Mouse (Mus musculus): Measurements from ENCODE around the gene Lnx2. TPM values are rescaled to one million over a fixed set of nuclear protein-coding genes. Genes with fewer than 3 reads are reported as not detected.

Gene Lnx2
- total and polyA plus RNA-seq, 3 experiments, result 20.3 to 30.1 (median 22.9) TPM

GRCm38 (mm10) chr5:146985725-146986433, 90.5 kb downstream of the Lnx2 start:
- H3K9ac ChIP-seq (ENCODE audit: insufficient read depth, low read depth), result no peak overlapping the region
- H3K36me3 ChIP-seq (replicated peaks in 1 of 2; ENCODE audit: control insufficient read depth in 1 of 2, insufficient read depth in 1 of 2, low read length in 1 of 2), result no peaks in the 10 kb centered on the region
- no peaks in the 10 kb centered on the region; a peak in 1 of 4 replicates for H3K4me1 ChIP-seq (ENCODE audit: control insufficient read depth in 1 of 2, insufficient read depth in 2 of 2)
- H3K27ac ChIP-seq (ENCODE audit: insufficient read depth, low read depth), result no peak overlapping the region
- no peak for DNase-seq (ENCODE audit: extremely low read depth)
- in situ Hi-C loops (cut with MboI; ENCODE audit: low pct_ligation_motif_present, low pct_unique_long_range_greater_than_20kb, low sequenced_read_pairs) (no loop called here), dilution Hi-C loops (cut with MboI; ENCODE audit: extremely low pct_ligation_motif_present, extremely low pct_unique_long_range_greater_than_20kb, low sequenced_read_pairs) (no loop called here)
- TF ChIP-seq E2F4 (IDR thresholded peaks at IDR 0.05; ENCODE audit: insufficient replicate concordance, low read depth, low read length), result no peak
- TF ChIP-seq CHD1 (IDR thresholded peaks at IDR 0.05; ENCODE audit: low read depth, low read length), result no peak
- no peak for TF ChIP-seq ZMIZ1 (IDR thresholded peaks at IDR 0.05; ENCODE audit: low read depth, low read length)
- TF ChIP-seq UBTF (IDR thresholded peaks at IDR 0.05; ENCODE audit: low read depth, low read length), result no peak
- TF ChIP-seq MXI1 (IDR thresholded peaks at IDR 0.05; ENCODE audit: low read depth, low read length), result no peak
- TF ChIP-seq POLR2AphosphoS2 (IDR thresholded peaks at IDR 0.05; ENCODE audit: low read depth, low read length), result no peak
- no peak for TF ChIP-seq NELFE (IDR thresholded peaks at IDR 0.05; ENCODE audit: low read depth, low read length)
- TF ChIP-seq GABPA (IDR thresholded peaks at IDR 0.05; ENCODE audit: insufficient replicate concordance, low read depth, low read length), result no peak
- no peak for TF ChIP-seq HCFC1 (IDR thresholded peaks at IDR 0.05; ENCODE audit: low read depth, low read length)
- no peak for TF ChIP-seq ZC3H11A (IDR thresholded peaks at IDR 0.05; ENCODE audit: low read depth, low read length)
- TF ChIP-seq RAD21 (IDR thresholded peaks at IDR 0.05; ENCODE audit: low read depth, low read length), result no peak
- TF ChIP-seq CTCF (conservative IDR thresholded peaks at IDR 0.05 in 1 of 2, IDR thresholded peaks at IDR 0.05 in 1 of 2; ENCODE audit: low read depth in 2 of 2, low read length in 2 of 2), result no peak
- no peak for TF ChIP-seq RCOR1 (conservative IDR thresholded peaks at IDR 0.05; ENCODE audit: low read depth, low read length)
- no peak overlapping the region for H3K4me2 ChIP-seq (ENCODE audit: insufficient read depth, low read depth, poor library complexity, severe bottlenecking)
- peaks cover 2% of the 10 kb centered on the region for H3K27me3 ChIP-seq (replicated peaks)
- no peaks in the 10 kb centered on the region for H3K79me2 ChIP-seq (replicated peaks; ENCODE audit: control insufficient read depth, extremely low read depth, insufficient read depth, poor library complexity, severe bottlenecking)
- H3K4me3 ChIP-seq (replicated peaks in 1 of 3; ENCODE audit: low read depth in 2 of 3, low read length in 2 of 3, poor library complexity in 1 of 3), result no peak overlapping the region
- no peaks in the 10 kb centered on the region for H3K9me3 ChIP-seq (replicated peaks; ENCODE audit: low read length)

- H3K27ac ChIP-seq (ENCODE audit: insufficient read depth, low read depth), result no peak overlapping the region
- peaks cover 4% of the 10 kb centered on the region for H3K9me3 ChIP-seq (replicated peaks; ENCODE audit: low read length)
- no peak overlapping the region for H3K4me2 ChIP-seq (ENCODE audit: insufficient read depth, low read depth, poor library complexity, severe bottlenecking)
- no peaks in the 10 kb centered on the region; a peak in 1 of 4 replicates for H3K4me1 ChIP-seq (ENCODE audit: control insufficient read depth in 1 of 2, insufficient read depth in 2 of 2)
- H3K9ac ChIP-seq (ENCODE audit: insufficient read depth, low read depth), result no peak overlapping the region
- peaks cover 2% of the 10 kb centered on the region for H3K27me3 ChIP-seq (replicated peaks)
- H3K36me3 ChIP-seq (replicated peaks in 1 of 2; ENCODE audit: control insufficient read depth in 1 of 2, insufficient read depth in 1 of 2, low read length in 1 of 2), result no peaks in the 10 kb centered on the region
- DNase-seq (ENCODE audit: extremely low read depth), result peak; percentile 56
- dilution Hi-C loops (cut with MboI; ENCODE audit: extremely low pct_ligation_motif_present, extremely low pct_unique_long_range_greater_than_20kb, low sequenced_read_pairs) (no loop called here), in situ Hi-C loops (cut with MboI; ENCODE audit: low pct_ligation_motif_present, low pct_unique_long_range_greater_than_20kb, low sequenced_read_pairs) (loop anchor here (5.0 kb wide), 1 partner anchor 234 kb away; no protein-coding TSS in a partner anchor)
- H3K79me2 ChIP-seq (replicated peaks; ENCODE audit: control insufficient read depth, extremely low read depth, insufficient read depth, poor library complexity, severe bottlenecking), result no peaks in the 10 kb centered on the region
- no peak overlapping the region for H3K4me3 ChIP-seq (replicated peaks in 1 of 3; ENCODE audit: low read depth in 2 of 3, low read length in 2 of 3, poor library complexity in 1 of 3)
- TF ChIP-seq USF2 (conservative IDR thresholded peaks at IDR 0.05; ENCODE audit: low read depth, low read length), result no peak
- no peak for TF ChIP-seq TCF12 (IDR thresholded peaks at IDR 0.05; ENCODE audit: low read depth, low read length)
- TF ChIP-seq RAD21 (IDR thresholded peaks at IDR 0.05; ENCODE audit: low read depth, low read length), result peak; percentile 88
- no peak for TF ChIP-seq IRF4 (IDR thresholded peaks at IDR 0.05; ENCODE audit: low read depth, low read length)
- TF ChIP-seq ZC3H11A (IDR thresholded peaks at IDR 0.05; ENCODE audit: low read depth, low read length), result peak; percentile 89
- TF ChIP-seq KAT2A (IDR thresholded peaks at IDR 0.05; ENCODE audit: insufficient replicate concordance, low read length), result no peak
- peak; percentile 97 for TF ChIP-seq SMC3 (IDR thresholded peaks at IDR 0.05; ENCODE audit: low read depth, low read length)
- no peak for TF ChIP-seq CHD2 (IDR thresholded peaks at IDR 0.05; ENCODE audit: low read length)
- no peak for TF ChIP-seq BHLHE40 (IDR thresholded peaks at IDR 0.05; ENCODE audit: low read depth, low read length)
- no peak for TF ChIP-seq MYC (IDR thresholded peaks at IDR 0.05; ENCODE audit: low read depth, low read length)
- TF ChIP-seq ETS1 (conservative IDR thresholded peaks at IDR 0.05; ENCODE audit: low read depth, low read length), result no peak
- TF ChIP-seq EP300 (IDR thresholded peaks at IDR 0.05; ENCODE audit: low read length), result no peak
- TF ChIP-seq USF1 (IDR thresholded peaks at IDR 0.05; ENCODE audit: low read depth, low read length), result no peak
- TF ChIP-seq POLR2A (IDR thresholded peaks at IDR 0.05; ENCODE audit: low read depth, low read length), result no peak
- TF ChIP-seq CTCF (conservative IDR thresholded peaks at IDR 0.05 in 1 of 2, IDR thresholded peaks at IDR 0.05 in 1 of 2; ENCODE audit: low read depth in 2 of 2, low read length in 2 of 2), result peak; percentile 75 to 92
- no peak for TF ChIP-seq CHD1 (IDR thresholded peaks at IDR 0.05; ENCODE audit: low read depth, low read length)
- TF ChIP-seq TBP (conservative IDR thresholded peaks at IDR 0.05; ENCODE audit: low read depth, low read length), result no peak
- no peak for TF ChIP-seq RCOR1 (conservative IDR thresholded peaks at IDR 0.05; ENCODE audit: low read depth, low read length)
- no peak for TF ChIP-seq ZNF384 (IDR thresholded peaks at IDR 0.05; ENCODE audit: low read depth, low read length)
- no peak for TF ChIP-seq MAZ (IDR thresholded peaks at IDR 0.05; ENCODE audit: low read depth, low read length)
Observed at GRCm38 (mm10) chr5:146983216-146983615, 93.2 kb downstream of the Lnx2 start.
